Mouse (Mus musculus) kidney, adult 2 months (tissue): ENCODE results near the gene Rnasel. TPM values are rescaled to one million over a fixed set of nuclear protein-coding genes. Genes with fewer than 3 reads are reported as not detected.

ENCODE experiments used
- DNase-seq: peaks from one replicate; pipeline ENCODE4 v3.0.0; 2021
- H3K27ac ChIP-seq: fragments of 200-500 bp; 2 replicates; pipeline ENCODE4 v1.5.1; 2012; ENCODE audit warnings: low read depth, low read length, control low read depth, inconsistent platforms; ENCODE audit not compliant: insufficient read depth
- H3K27me3 ChIP-seq: fragments of 200-500 bp; replicated peaks from 2 replicates; pipeline ENCODE4 v1.6.1; 2012; ENCODE audit warnings: mild to moderate bottlenecking, moderate library complexity, low read length, inconsistent platforms; ENCODE audit not compliant: control insufficient read depth, insufficient read depth
- H3K36me3 ChIP-seq: fragments of 200-500 bp; 2 replicates; pipeline ENCODE4 v1.6.1; 2012; ENCODE audit warnings: mild to moderate bottlenecking, moderate library complexity, low read length, inconsistent platforms; ENCODE audit not compliant: control insufficient read depth, insufficient read depth
- H3K4me1 ChIP-seq: fragments of 200-500 bp; 2 replicates; pipeline ENCODE4 v1.6.1; 2011; ENCODE audit warnings: low read length; ENCODE audit not compliant: control insufficient read depth, insufficient read depth
- H3K4me3 ChIP-seq: fragments of 200-500 bp; 2 replicates; pipeline ENCODE4 v1.5.1; 2011; ENCODE audit warnings: mild to moderate bottlenecking, low read depth, low read length, control low read depth; ENCODE audit not compliant: insufficient read depth
- CTCF ChIP-seq: fragments of 200-500 bp; conservative IDR thresholded peaks from 2 replicates; pipeline ENCODE4 v1.5.1; 2011; ENCODE audit warnings: low read depth, mild to moderate bottlenecking, control low read depth, low read length, moderate library complexity, mixed read lengths; ENCODE audit not compliant: insufficient read depth, insufficient read length
- POLR2A ChIP-seq: fragments of 200-500 bp; IDR thresholded peaks from one replicate; pipeline ENCODE4 v1.6.1; 2011; ENCODE audit warnings: low read depth, low read length, control low read depth
- WGBS: fragments of 180-500 bp; shearing (Covaris S2); methylation state at CpG from one replicate; pipeline ENCODE4 v1.1.7; 2018; 5-methylcytosine and 5-hydroxymethylcytosine counted together
- polyA plus RNA-seq: library from polyadenylated mRNA; depleted of rRNA; stranded (reverse); fragments of >200 nt; gene quantifications from 2 replicates; pipeline ENCODE4 v1.2.3, GENCODE M21; 2012; rRNA removed

Gene Rnasel
- polyA plus RNA-seq, 1 experiment = 3.4 TPM

DNA sequence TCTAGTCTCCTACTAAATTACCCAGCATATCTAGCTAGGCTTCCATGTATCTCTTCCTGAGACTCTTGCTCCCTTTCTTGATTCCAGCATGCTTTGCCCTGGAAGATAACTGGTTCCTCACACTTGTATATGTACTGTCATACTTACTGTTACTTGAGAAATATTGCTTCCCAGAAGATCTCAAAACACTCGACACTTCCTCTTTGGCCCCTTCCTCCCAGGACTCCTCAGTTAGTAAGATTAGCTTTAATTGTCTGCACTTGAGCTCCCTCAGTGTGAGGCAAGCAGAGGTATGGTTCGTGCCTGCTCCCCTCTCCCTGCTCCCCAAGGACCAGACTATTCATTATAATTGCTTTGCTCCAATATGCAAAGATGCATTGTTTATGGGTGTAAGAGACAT, 41.5 kb downstream of the Rnasel start:
- Histone ChIP-seq H3K4me1 (no peaks in the 10 kb centered on the region), H3K36me3 (no peaks in the 10 kb centered on the region), H3K27ac (no peak overlapping the region), H3K27me3 (no peaks in the 10 kb centered on the region), H3K4me3 (no peak overlapping the region)
- WGBS = 65% methylated on average over 2 of the region's 2 CpGs
- TF ChIP-seq CTCF = no peak
- no peak for TF ChIP-seq POLR2A
- no peak for DNase-seq

GRCm38 (mm10) chr1:153794241-153794640, 45.0 kb downstream of the Rnasel start:
- Histone ChIP-seq H3K27ac (no peak overlapping the region), H3K36me3 (no peaks in the 10 kb centered on the region), H3K27me3 (no peaks in the 10 kb centered on the region), H3K4me1 (no peaks in the 10 kb centered on the region), H3K4me3 (no peak overlapping the region)
- TF ChIP-seq CTCF (no peak), POLR2A (no peak)
- WGBS = 50% methylated on average over 3 of the region's 3 CpGs
- DNase-seq = no peak

GRCm38 (mm10) chr1:153802691-153803090, 53.5 kb downstream of the Rnasel start:
- TF ChIP-seq CTCF (no peak), POLR2A (no peak)
- peak overlapping the region; percentile 50; the same call in 1 of the 2 replicates for H3K27ac ChIP-seq

DNA sequence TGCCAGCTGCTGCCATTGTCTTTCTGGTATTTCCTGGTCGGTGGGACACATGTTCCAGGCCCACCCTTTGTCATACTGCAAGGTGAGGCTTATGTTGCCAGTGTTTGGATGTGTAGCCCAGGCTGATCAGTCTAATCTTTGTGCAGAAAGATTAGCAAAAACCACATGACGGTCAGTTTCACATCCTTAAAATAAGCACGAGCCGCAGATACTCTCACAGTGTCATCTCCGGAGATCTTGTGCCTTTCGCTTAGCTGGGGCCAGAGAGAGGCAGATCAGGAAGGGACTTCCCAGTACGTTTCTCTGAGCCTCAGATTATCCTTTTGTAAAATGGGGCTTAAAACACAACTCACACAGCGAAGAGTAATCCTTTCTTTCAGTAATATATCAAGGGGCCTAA, 54.3 kb downstream of the Rnasel start:
- WGBS = 85% methylated on average over 8 of the region's 8 CpGs
- DNase-seq = peak; percentile 2
- H3K27me3 ChIP-seq = no peaks in the 10 kb centered on the region; the same call in 1 of the 2 replicates
- no peaks in the 10 kb centered on the region for H3K4me1 ChIP-seq
- H3K4me3 ChIP-seq = no peak overlapping the region
- TF ChIP-seq POLR2A (no peak), CTCF (no peak)
- no peak overlapping the region for H3K27ac ChIP-seq
- no peaks in the 10 kb centered on the region for H3K36me3 ChIP-seq

More at GRCm38 (mm10) chr1:153802691-153803090, 53.5 kb downstream of the Rnasel start:
- H3K36me3 ChIP-seq = no peaks in the 10 kb centered on the region
- no peaks in the 10 kb centered on the region for H3K4me1 ChIP-seq
- peak; percentile 18 for DNase-seq
- no peaks in the 10 kb centered on the region; the same call in 1 of the 2 replicates for H3K27me3 ChIP-seq
- no peak overlapping the region for H3K4me3 ChIP-seq
- 72% methylated on average over 7 of the region's 7 CpGs for WGBS

DNA sequence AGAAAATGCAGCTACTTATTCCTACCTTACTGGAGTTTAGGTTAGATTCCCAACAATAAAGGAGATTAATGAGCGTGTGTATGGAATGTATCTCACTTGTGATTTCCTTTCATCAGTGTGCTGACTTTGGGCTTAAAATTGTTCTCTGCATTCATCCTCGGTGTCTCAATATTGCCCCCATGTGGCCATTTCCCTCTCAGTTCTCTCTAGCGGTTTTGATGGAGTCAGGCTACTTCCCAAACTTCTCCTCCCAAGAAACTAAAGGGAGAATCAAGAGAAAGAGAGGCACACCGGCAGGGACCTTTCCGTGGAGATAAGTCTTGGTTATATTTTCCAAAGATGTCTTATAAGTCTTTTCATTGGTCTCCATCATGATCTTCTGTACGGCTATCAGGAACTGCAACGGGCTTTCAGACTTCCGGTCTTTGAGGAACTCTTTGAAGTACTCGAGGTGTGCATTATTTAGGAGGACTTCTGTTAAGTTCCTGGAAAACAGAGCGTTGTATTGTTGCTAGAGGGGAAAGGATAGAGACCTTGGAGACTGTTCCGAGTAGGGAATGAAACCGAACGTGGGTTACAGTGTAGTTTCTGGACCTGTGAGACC, 58.3 kb downstream of the Rnasel start:
- no peaks in the 10 kb centered on the region for H3K36me3 ChIP-seq
- 38% methylated on average over 13 of the region's 13 CpGs for WGBS
- H3K27me3 ChIP-seq = no peaks in the 10 kb centered on the region; the same call in 1 of the 2 replicates
- H3K27ac ChIP-seq = no peak overlapping the region
- TF ChIP-seq CTCF (peak; percentile 47), POLR2A (no peak)
- no peak overlapping the region for H3K4me3 ChIP-seq
- DNase-seq = peak; percentile 65
- no peaks in the 10 kb centered on the region for H3K4me1 ChIP-seq

Other genes starting within 250 kb of the Rnasel start
- gene Npl, start 199.4 kb upstream of the Rnasel start, polyA plus RNA-seq = 33.7 and 41.2 TPM in 2 replicates
- 0.02 and 0.03 TPM in 2 replicates for gene Rgs8, start 96.4 kb upstream of the Rnasel start, polyA plus RNA-seq
- 0.45 and 0.61 TPM in 2 replicates for gene Rgs16, start 9.1 kb upstream of the Rnasel start, polyA plus RNA-seq
- 0.08 TPM in 1 of 2 replicates, not detected in the other for gene Rgsl1, start 94.7 kb downstream of the Rnasel start, polyA plus RNA-seq
- gene Teddm1b, start 124.9 kb downstream of the Rnasel start, polyA plus RNA-seq = not detected in 2 replicates
- gene Teddm1a, start 142.3 kb downstream of the Rnasel start, polyA plus RNA-seq = not detected in 2 replicates
- 843 and 1,046 TPM in 2 replicates for gene Glul, start 150.5 kb downstream of the Rnasel start, polyA plus RNA-seq
- gene Teddm2, start 150.8 kb downstream of the Rnasel start, polyA plus RNA-seq = 0.14 and 0.22 TPM in 2 replicates